Mouse (Mus musculus) erythroblast, adult 5-6 weeks (primary cell): ENCODE data around the gene Ensa. TPM values are rescaled to one million over a fixed set of nuclear protein-coding genes. Genes with fewer than 3 reads are reported as not detected.
A peak's percentile ranks its signal among the peaks of the same experiment; 100 is the strongest.
"Not testable (repeated sequence)": the region's sequence is repeated elsewhere in the genome, so short reads cannot be mapped to it uniquely, and the experiment has no call there.

Experiments
- ATAC-seq: replicated peaks from 2 replicates; pipeline ENCODE4 v1.8.0; 2016; ENCODE audit warnings: moderate number of reproducible peaks, mild to moderate bottlenecking, moderate TSS enrichment, inconsistent platforms; ENCODE audit not compliant: poor library complexity, low FRiP score, severe bottlenecking
- total RNA-seq, 2 experiments: library from RNA; stranded (forward) in 1 of 2; stranded (reverse) in 1 of 2; fragments of 150-400 nt in 1 of 2; fragments of 200-764, 138-1000 nt in 1 of 2; gene quantifications; 2 replicates each; pipeline versions ENCODE4 v1.2.3 to v1.2.4; 2015 to 2017; ENCODE audit warnings: low replicate concordance in 2 of 2

Ensa gene
- total RNA-seq, 2 experiments from 2014 or later = 30.9 to 52.8 TPM

DNA sequence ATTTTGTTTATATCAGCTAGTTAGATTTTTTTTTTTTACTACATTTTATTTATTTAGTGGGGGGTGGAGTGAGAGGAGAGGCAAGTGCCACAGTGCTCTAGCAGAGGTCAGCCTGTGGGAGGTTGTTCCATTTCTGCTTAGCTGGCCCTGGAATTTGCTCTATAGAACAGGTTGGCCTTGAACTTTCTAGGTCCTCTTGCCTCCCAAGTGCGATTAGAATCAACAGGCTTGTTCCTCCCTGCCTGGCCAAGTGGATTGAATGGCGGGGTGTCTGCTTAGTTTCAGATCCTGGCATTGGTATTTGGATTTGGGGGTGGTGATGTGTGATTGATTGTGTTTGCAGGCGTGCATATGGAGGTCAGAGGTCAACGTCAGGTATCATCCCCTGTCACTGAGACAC lies 11.3 kb downstream of the Ensa start:
- ATAC-seq = no peak

DNA sequence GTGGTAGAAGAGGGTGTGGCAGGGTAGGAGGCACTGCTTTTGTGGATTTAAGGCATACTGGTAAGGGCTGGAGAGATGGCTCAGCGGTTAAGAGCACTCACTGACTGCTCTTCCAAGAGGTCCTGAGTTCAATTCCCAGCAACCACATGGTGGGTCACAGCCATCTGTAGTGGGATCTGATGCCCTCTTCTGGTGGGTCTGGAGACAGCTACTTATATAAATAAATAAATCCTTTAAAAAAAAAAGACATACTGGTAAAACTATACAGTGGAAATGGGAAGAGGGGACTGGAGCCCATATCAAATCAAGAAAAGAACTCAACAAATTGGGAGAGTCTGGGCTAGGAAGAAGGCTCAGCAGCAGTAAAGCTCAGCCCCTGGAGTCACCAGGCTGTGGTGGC lies 14.9 kb downstream of the Ensa start:
- ATAC-seq = no peak

DNA sequence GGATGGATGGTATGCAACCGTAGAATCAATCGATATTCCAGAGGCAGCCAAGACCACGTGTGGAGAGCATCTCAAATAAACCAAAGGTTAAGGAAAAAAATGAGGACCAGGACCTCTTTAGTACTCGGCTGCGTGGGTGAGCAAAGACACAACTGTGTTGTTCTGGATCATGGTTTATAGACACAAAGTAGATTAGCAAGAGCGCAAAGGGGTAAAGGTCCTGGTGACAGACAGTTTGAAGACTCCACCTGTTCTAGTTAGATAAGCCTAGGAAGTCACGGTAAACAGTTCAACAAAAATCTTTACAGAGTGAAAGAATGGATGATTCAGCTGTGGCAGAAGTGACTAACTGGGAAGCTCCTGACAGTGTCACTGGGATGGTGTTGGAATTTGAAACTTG lies 18.3 kb downstream of the Ensa start:
- ATAC-seq = peak; percentile 63

GRCm38 (mm10) chr3:95645313-95646235 lies 20.8 kb downstream of the Ensa start:
- peak; percentile 50 for ATAC-seq

DNA sequence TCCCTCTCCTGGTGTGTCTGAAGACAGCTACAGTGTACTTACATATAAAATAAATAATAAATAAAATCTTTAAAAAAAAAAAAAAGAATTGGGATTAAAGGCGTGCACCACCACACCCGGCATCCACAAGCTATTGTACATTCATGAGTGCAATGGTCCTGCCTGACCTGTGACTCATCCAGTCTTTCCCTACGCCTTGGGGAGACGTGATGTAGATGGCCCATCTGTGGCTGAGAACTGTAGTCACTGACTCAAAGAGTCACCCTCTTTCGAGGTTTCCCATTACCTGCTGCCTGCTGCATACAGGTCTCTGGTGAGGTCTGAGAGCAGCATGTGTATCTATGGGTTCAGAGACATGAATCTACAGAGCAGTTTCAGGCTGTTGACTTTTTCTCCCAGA lies 23.2 kb downstream of the Ensa start:
- ATAC-seq = no peak

GRCm38 (mm10) chr3:95650276-95651032 lies 25.7 kb downstream of the Ensa start:
- no peak for ATAC-seq

- ATAC-seq = no peak
Measured at GRCm38 (mm10) chr3:95651033-95651373, 26.2 kb downstream of the Ensa start.

DNA sequence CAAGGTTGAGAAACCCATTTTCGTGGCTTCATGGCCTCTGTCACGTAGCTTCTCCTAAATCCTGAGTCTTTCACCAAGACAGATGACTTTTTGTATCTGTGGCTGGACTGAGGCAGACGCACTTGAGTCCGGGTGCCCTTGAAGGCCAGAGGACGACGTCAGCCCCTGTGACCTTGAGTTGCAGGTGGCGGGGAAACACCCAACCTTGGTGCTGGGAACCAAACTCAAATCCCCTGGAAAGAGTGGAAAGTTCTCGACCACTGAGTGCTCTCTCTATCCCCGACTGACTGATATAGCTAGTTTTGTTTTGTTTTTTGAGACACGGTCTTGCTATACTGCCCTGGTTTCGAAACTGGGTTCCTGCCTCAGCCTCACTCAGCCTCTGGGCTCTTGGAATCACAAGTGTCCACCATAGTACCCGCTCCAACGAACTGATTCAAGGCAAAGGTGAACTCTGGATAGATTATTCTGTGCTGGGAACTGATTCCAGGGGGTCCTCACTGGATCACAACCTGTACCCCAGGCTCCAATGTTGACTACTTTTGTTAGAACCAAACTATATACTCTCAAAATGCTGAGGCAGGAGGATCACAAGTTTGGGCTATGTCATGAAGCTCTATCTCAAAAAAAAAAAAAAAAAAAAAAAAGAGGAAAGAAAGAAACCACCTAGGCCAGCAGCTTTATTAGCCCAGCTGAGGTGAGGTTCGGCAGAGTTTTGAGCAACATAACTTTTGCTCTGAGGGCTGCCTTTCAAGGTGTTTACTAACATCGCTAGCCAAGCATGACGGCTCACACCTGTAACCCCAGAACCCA lies 26.8 kb downstream of the Ensa start:
- no peak for ATAC-seq

- ATAC-seq = 0 out of 2 replicates have a peak, but pooled peaks have one; percentile 49
Measured at GRCm38 (mm10) chr3:95652204-95652811, 27.5 kb downstream of the Ensa start.

DNA sequence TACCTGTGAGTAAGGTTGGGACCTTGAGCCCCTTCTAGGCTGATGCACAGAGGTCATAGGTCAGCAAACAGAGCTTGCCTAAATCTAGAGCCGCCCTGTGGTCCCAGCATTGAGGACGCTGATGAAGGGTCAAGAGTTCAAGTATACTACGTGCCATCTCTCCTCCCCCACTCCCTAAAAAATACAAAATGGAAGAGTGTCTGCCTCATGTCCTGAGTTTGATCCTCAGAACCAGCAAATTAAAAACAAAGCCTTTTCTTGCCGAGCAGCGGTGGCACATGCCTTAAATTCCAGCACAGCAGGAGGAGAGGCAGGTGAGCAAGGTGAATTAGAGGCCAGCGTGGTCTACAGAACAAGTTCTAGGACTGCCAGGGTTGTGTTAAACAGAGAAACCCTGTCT lies 28.1 kb downstream of the Ensa start:
- ATAC-seq = no peak

DNA sequence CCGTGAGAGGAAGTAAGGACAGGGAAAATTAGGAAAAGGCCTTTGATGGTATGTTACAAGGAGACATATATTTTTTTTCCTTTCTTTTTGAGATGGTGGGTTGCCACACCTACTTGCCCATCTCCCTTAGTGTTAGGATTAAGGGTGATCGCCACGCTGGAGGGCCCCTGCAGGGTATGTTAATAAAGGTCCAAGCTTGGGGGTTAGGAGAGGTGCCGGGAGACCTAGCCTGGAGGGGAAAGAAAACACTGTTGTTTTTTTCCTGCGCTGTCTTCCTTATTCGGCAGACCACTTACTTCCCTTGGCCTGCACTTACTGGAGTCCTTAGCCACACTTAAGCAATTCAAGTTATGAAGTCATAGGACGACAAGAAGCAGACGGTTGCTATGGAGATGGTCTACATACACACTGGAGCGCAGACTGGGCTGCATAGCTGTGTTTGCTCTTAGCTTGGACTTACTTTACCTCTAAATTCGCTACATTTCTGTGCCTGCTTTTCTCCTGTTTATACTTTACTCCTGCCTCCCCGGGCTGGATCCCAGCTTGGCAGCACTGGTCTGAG lies 28.8 kb downstream of the Ensa start:
- ATAC-seq = no peak

DNA sequence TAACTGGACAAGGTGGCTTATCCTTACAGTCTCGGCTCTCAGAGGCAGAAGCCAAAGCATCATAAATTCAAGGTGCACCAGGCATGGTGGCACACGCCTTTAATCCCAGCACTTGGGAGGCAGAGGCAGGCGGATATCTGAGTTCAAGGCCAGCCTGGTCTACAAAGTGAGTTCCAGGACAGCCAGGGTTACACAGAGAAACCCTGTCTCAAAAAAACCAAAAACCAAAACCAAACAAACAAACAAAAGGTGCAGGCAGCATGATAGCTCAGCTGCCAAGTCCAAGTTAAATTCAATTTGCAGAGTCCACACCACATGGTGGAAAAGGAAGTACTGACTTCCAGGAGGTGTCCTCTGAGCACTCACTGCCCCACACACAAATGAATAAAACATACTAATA lies 29.6 kb downstream of the Ensa start:
- not testable (repeated sequence) for ATAC-seq

DNA sequence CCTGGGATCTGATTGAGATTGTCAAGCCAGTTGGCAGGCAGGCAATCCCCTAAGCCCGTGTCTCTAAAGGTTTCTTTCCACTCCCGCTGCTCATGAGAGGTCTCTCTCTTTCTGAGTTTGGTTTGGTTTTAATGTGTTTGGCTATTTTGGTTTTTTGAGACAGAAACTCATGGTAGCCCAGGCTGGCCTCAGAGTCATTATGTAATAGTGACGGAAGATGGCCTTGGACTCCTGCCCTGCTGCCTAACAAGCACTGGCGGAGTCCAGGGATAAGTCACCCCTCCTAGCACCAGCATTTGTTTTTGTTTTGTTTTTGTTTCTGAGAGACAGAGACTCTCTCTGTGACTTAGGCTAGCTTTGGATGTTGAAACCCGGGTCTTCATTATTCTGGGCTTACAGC lies 30.6 kb downstream of the Ensa start:
- no peak for ATAC-seq

DNA sequence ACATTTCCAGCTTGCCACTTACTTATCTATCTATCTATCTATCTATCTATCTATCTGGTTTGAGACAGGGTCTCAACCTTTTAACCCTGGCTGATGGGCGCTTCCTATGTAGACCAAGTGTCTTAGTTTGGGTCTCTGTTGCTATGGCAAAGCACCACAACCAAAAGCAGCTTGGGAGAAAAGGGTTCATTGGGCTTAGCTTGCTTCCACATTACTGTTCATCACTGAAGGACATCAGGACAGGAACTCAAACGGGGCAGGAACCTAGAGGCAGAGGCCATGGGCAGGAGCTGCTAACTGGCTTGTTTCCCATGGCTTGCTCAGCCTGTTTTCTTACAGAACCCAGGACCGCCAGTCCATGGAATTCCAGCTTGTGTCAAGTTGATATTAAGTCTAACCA lies 32.3 kb downstream of the Ensa start:
- ATAC-seq = no peak

DNA sequence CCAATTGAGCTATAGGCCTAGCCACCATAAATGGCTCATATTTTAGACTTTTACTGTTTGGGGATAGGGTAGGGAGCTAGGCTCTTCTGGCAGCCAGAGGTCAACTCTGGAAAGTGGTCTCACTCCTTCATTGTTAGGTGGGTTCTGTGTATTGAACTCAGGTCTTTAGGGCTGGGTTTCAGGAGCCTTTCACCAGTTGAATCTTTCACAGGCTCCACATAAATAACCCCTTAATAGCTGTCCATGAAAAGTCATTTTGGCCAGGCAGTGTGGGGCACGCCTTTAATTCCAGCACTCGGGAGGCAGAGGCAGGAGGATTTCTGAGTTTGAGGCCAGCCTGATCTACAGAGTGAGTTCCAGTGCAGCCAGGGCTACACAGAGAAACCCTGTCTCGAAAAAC lies 32.9 kb downstream of the Ensa start:
- no peak for ATAC-seq

- ATAC-seq = peak; percentile 90
Measured at GRCm38 (mm10) chr3:95658236-95658867, 33.6 kb downstream of the Ensa start, which contains the start of gene Mcl1. TSS of gene Mcl1 (plus strand) at chr3:95658788.

GRCm38 (mm10) chr3:95658868-95659712 lies 34.3 kb downstream of the Ensa start:
- peak; percentile 48 for ATAC-seq

DNA sequence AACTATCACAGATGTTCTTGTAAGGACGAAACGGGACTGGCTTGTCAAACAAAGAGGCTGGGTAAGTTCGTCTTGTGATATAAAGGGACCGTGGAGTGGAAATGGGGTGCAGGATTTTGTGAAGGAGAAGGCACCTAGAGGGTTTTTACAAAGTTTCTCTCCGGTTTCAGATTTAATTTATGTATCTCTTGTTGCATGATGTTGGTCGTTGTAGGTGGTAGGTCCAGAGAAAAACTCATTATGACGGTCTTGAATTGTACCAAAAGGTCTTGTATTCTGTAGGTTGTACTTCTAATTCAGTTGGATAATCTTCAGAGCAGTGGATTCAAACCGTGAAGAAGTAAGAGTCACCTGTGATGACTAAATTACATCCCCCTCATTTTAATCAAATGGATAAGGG lies 35.2 kb downstream of the Ensa start:
- ATAC-seq = no peak
